Mouse (Mus musculus): ENCODE data around the gene Dab1.

Dab1 gene

DNA sequence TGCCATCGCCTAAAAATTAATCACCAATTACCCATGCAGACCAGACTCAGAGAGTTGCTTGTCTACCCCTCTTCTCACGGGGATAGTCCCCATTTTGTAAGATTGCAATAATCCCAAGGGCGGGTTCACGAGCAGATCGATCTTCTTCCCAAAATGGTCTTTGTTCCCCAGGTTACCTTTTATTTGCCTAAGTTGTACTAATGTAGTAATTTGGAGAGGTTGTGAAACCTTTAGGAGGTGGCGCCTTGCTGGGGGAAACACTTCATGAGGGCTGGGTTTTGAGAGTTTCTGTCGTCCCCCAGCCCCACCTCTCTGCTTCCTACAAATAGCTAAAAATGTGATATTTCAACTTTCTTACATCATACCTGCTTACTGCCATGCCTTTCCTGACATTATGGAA lies 657.8 kb downstream of the Dab1 start:
- DNase-seq: peak; percentile 65

- DNase-seq: peak; percentile 67
Observed at GRCm38 (mm10) chr4:104281518-104281917, 662.4 kb downstream of the Dab1 start.

- DNase-seq: no peak
Observed at GRCm38 (mm10) chr4:104283906-104284305, 664.7 kb downstream of the Dab1 start.

DNA sequence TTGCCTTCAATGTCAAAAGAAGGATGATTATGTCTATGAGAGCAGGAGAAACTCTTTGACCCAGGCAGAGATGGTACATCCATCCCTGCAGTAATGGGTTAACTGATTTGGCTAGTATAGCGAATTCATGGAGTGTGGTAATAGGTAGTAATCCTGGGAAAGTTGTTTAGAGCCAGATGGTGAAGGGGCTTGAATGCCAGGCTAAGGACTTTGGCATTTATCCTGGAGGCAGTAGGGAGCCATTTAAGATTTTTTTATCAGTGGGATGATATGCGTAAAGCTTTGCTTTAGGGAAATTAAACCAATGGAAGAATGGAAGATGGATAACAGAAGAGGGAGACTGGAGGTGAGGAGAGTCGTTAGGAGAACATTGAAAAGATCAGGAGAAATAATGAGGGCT lies 669.2 kb downstream of the Dab1 start:
- no peak for DNase-seq

GRCm38 (mm10) chr4:104301764-104302163 lies 682.6 kb downstream of the Dab1 start:
- no peak for DNase-seq

- no peak for DNase-seq
Observed at GRCm38 (mm10) chr4:104302996-104303652, 684.0 kb downstream of the Dab1 start.

GRCm38 (mm10) chr4:104307781-104308180 lies 688.6 kb downstream of the Dab1 start:
- no peak for DNase-seq

DNA sequence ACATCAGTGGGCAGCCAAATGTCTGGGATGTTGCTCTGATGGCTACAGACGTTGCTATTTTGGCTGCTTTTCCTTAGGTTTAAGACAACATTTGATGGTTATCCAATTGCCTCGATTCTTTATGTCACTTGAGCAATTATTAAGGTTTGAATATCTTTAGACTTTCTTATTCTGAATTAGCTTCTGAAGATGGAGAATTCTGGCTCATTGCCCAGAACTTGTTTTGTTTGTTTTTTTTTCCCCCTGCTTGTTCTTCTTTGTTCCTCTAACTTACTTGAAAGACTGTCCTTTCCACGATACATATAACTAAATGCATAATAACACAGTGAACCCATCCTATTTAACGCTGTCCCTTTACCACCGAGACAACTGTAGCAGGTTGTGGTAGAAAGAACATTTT lies 707.1 kb downstream of the Dab1 start:
- no peak for DNase-seq

- DNase-seq: peak; percentile 35
Observed at GRCm38 (mm10) chr4:104331896-104332295, 712.7 kb downstream of the Dab1 start.

GRCm38 (mm10) chr4:104332399-104332798 lies 713.2 kb downstream of the Dab1 start:
- no peak for DNase-seq

DNA sequence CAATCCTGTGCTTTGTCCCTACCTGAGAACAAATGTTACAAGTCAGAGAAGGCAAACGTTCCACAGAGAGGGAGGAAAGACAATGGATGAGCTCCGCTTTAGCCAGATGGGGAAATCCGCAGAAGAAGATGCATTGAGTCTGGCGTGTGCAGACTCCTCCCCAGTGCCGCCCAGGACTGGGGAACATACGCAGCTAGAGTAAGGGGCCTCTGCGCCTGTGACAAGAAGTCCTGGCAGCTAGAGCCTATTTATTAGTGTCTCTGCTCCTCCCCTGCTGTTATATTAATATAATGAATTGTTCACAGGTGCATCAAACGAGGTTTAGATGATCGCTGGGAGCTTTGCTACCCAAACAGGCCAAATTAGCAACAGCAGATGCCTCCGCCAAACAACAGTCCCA lies 718.1 kb downstream of the Dab1 start:
- peak; percentile 66 for DNase-seq

- DNase-seq: no peak
Observed at GRCm38 (mm10) chr4:104338382-104338781, 719.2 kb downstream of the Dab1 start.

DNA sequence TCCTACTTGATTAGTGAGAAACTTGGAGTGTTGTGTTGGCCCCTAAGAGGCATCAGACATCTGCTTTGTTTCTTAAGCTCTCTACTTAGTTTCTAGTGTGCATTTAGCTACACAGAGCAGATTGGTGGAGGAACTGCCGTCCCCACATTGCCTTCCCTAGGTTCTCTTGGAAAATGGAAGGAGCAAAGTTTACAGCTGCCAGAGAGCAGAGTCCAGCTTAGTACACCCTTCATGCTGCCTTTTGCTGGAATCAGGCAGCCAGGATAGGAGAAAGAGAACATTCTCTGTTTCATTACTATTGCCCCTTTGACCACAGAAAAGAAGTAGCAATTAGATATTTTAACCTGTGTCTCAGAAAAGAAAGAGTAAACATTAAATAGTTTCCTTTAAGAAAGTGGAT lies 742.2 kb downstream of the Dab1 start:
- peak; percentile 44 for DNase-seq

GRCm38 (mm10) chr4:104366491-104366890 lies 747.3 kb downstream of the Dab1 start:
- DNase-seq: no peak

- peak; percentile 89 for DNase-seq
Observed at GRCm38 (mm10) chr4:104366894-104367740, 748.0 kb downstream of the Dab1 start.

DNA sequence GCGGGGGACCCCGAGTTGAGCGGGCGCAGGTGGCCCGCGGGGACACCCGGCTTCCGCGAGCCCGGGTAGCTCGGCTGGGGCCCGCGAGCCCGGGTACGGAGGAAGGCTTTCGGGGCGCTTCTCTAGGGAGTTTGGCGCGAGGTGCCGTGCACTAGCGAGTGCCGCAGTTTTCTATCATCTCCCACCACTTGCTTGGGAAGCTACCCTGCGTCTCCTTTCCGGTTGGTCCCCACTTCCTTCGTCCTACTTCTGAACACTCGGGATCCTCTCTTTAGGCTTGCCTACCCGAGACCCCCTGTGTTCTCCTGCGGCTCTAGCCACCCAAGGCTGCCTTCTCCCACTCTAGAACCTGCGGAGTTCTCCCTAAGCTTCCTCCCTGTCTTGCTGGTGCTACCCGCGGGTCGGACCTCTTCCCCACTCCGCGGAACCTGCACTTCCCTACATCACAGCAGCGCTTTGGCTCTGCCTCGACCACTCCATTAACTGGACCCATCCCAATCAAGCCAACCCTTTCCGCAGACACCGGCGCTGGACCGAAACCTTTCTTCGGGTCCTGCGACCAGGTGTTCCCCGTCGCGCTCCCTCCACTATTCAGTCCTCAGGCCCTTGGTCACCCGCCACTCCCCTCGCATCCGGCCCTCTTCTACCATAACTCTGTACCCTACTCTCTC lies 748.7 kb downstream of the Dab1 start:
- peak; percentile 70 for DNase-seq

- peak; percentile 84 for DNase-seq
Observed at GRCm38 (mm10) chr4:104368561-104369021, 749.4 kb downstream of the Dab1 start.

- no peak for DNase-seq
Observed at GRCm38 (mm10) chr4:104369091-104369490, 749.9 kb downstream of the Dab1 start.

GRCm38 (mm10) chr4:104371136-104371535 lies 752.0 kb downstream of the Dab1 start:
- DNase-seq: peak; percentile 51

- DNase-seq: peak; percentile 63
Observed at GRCm38 (mm10) chr4:104374191-104374590, 755.0 kb downstream of the Dab1 start.

GRCm38 (mm10) chr4:104384704-104385103 lies 765.5 kb downstream of the Dab1 start:
- no peak for DNase-seq

GRCm38 (mm10) chr4:104385272-104385671 lies 766.1 kb downstream of the Dab1 start:
- DNase-seq: no peak

- no peak for DNase-seq
Observed at GRCm38 (mm10) chr4:104395515-104395914, 776.4 kb downstream of the Dab1 start.

- DNase-seq: no peak
Observed at GRCm38 (mm10) chr4:104396095-104396494, 776.9 kb downstream of the Dab1 start.
